Mouse (Mus musculus) kidney, embryonic 15.5 days (tissue): ENCODE measurements around the gene Tmem94. TPM values are rescaled to one million over a fixed set of nuclear protein-coding genes. Genes with fewer than 3 reads are reported as not detected.
A peak's percentile ranks its signal among the peaks of the same experiment; 100 is the strongest.

Source experiments
- ATAC-seq: fragments of 200-750 bp; cut with Nextera tagmentation; replicated peaks from 2 replicates; pipeline ENCODE4 v1.8.0; 2017; ENCODE audit warnings: moderate TSS enrichment; ENCODE audit not compliant: low FRiP score
- H3K27ac ChIP-seq: fragments of 300-500 bp; sonication (generic); 2 replicates; pipeline ENCODE4 v1.5.1; 2015; ENCODE audit warnings: mild to moderate bottlenecking, inconsistent platforms
- H3K27me3 ChIP-seq: fragments of 300-500 bp; sonication (generic); 2 replicates; pipeline ENCODE4 v1.6.1; 2015; ENCODE audit warnings: inconsistent platforms
- H3K36me3 ChIP-seq: fragments of 300-500 bp; sonication (generic); 2 replicates; pipeline ENCODE4 v1.6.1; 2015; ENCODE audit warnings: inconsistent platforms
- H3K4me1 ChIP-seq: fragments of 300-500 bp; sonication (generic); 2 replicates; pipeline ENCODE4 v1.6.1; 2015; ENCODE audit warnings: inconsistent platforms
- H3K4me2 ChIP-seq: fragments of 300-500 bp; sonication (generic); 2 replicates; pipeline ENCODE4 v1.6.1; 2015; ENCODE audit warnings: moderate library complexity, mild to moderate bottlenecking, inconsistent platforms
- H3K4me3 ChIP-seq: fragments of 300-500 bp; sonication (generic); replicated peaks from 2 replicates; pipeline ENCODE4 v1.5.1; 2015; ENCODE audit warnings: mild to moderate bottlenecking, inconsistent platforms
- H3K9ac ChIP-seq: fragments of 300-500 bp; sonication (generic); 2 replicates; pipeline ENCODE4 v1.6.1; 2015; ENCODE audit warnings: mild to moderate bottlenecking, inconsistent platforms
- H3K9me3 ChIP-seq: fragments of 300-500 bp; sonication (generic); replicated peaks from 2 replicates; pipeline ENCODE4 v1.6.1; 2016; ENCODE audit warnings: inconsistent platforms
- WGBS: fragments of 180-500 bp; shearing (Covaris S2); methylation state at CpG from one replicate; pipeline ENCODE4 v1.1.7; 2015; ENCODE audit warnings: mixed read lengths; 5-methylcytosine and 5-hydroxymethylcytosine counted together
- polyA plus RNA-seq: library from polyadenylated mRNA; unstranded; fragments of >200 nt; fragmentation: Nextera tagmentation; extraction: Ambion mirVana; gene quantifications from 2 replicates; pipeline ENCODE4 v1.2.1, GENCODE M21; 2015

The Tmem94 gene
- polyA plus RNA-seq, 1 experiment from 2014 or later = 27.0 TPM

DNA sequence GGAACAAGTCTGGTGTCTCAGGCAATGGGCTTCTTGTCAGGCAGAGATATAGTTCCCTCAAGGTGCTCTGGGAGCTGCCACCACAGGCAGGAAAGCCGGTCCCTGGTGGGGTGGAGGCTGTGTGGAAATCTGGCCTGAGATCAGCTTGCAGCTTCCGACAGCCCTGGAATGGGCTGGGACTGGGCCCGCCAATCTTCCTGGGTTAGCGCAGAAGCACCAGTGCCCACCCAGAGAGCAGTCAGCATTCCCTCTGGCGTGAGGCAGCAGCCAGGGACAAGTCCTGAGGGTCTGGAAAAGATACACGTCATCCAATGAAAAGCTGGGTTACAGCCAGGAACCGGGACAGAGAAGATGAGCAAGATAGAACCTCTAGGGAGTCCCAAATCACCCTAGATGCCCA is 46.9 kb downstream of the Tmem94 start:
- peaks cover 31% of the 10 kb centered on the region for H3K36me3 ChIP-seq
- H3K4me3 ChIP-seq = peak overlapping the region; percentile 83
- no peak for ATAC-seq
- no peaks in the 10 kb centered on the region for H3K9me3 ChIP-seq
- H3K9ac ChIP-seq = peak overlapping the region; percentile 82
- 33% methylated on average over 7 of the region's 7 CpGs for WGBS
- H3K27me3 ChIP-seq = no peaks in the 10 kb centered on the region
- peak overlapping the region; percentile 83 for H3K27ac ChIP-seq
- H3K4me1 ChIP-seq = peaks cover 74% of the 10 kb centered on the region
- H3K4me2 ChIP-seq = peak overlapping the region; percentile 94

DNA sequence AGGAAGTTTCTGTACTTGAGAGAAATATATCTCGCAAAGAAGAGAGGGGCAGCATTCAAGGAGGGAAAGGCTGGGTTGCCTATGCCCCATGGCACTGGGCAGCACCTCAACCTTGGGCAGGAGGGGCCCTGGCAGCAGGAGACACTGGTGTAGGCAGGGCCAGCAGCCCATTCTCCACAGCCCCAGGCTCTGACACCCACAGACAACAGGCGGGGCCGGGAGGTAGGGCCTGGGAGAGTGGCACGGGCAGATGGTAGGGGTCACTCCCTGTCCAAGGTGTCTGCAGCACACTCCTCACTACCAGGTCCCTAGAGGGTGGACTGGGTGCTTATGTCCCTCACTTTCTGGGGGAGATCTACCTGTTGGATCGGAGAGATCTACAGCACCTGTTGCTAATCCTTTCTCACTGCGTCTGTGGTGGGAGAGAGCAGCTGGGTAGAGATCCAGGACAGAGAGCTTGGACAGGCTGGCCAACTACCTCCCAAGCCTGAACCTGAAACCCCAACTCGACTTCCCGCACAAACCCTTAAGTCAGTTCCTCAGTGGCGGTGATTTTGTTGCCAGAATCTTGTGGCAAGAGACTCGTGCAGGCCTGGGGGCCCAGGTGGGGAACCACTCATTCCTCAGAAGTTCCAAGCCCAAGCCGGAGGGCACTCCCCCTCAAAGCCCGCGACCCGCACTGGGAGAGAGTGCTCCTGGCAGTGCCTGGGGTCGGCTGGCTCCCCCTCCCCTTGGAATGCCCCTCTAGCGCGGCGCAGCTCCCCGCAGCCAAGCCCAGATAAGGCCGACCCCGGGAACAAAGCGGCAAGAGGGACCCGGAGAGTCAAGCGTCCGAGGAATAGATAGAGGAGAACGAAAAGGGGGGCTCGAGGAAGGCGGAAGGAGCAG is 47.5 kb downstream of the Tmem94 start:
- Histone ChIP-seq H3K9me3 (no peaks in the 10 kb centered on the region), H3K9ac (peak overlapping the region; percentile 82), H3K27ac (peak overlapping the region; percentile 83), H3K27me3 (no peaks in the 10 kb centered on the region), H3K4me3 (peak overlapping the region; percentile 83), H3K4me1 (peaks cover 67% of the 10 kb centered on the region), H3K36me3 (peaks cover 30% of the 10 kb centered on the region), H3K4me2 (peak overlapping the region; percentile 94)
- WGBS = 2% methylated on average over 27 of the region's 28 CpGs
- ATAC-seq = peak; percentile 9; the same call in 1 of the 2 replicates

DNA sequence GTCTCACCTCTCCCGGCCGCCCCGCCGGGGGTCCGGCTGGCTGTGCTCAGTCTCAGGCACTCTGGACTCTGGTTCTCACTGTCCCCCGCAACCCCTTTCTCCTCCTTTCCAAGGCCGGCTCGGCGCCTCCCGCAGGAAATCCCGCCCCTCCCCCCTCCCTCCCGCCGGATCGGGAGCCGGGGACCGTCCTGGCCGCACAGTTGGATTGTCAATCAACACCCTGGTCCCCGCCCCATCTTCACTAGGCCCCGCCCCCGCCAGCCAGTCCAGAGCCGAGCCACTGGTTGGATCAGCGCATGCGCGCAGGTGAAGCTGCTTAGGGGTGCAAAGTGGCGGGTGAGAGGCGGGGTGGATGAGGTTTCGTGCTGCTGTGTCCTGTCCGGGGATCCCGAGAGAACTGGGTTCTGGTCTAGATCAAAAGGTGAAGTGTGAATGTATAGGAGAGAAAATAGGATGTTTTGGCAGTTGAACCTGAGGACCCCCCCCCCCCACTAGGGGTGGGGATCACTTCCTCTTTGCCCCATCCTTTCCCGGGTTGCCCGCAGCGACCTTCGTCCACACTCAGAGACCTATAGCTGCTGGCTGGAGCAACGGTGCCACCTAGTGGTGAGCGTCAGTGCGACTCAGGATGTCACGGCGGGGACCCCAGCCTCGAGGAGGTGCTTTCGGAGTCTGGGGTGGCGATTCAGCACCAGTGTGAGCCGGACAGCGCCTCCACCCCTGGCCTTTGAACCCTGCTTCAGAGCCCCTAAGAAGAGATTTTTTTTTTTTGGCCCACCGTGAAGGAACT is 48.5 kb downstream of the Tmem94 start, which contains the start of gene Caskin2:
Gene Caskin2, minus strand, starts transcription at position 133 of the 790 bp plus-strand sequence.
- Histone ChIP-seq H3K36me3 (peaks cover 38% of the 10 kb centered on the region), H3K27ac (peak within 1 kb of the TSS; percentile 83), H3K9ac (peak within 1 kb of the TSS; percentile 82), H3K4me3 (peak within 1 kb of the TSS; percentile 83), H3K9me3 (no peaks in the 10 kb centered on the region), H3K4me1 (peaks cover 58% of the 10 kb centered on the region), H3K4me2 (peak within 1 kb of the TSS; percentile 94), H3K27me3 (no peaks in the 10 kb centered on the region)
- peak; percentile 91 for ATAC-seq
- WGBS = under 1% methylated on average over 44 of the region's 44 CpGs

DNA sequence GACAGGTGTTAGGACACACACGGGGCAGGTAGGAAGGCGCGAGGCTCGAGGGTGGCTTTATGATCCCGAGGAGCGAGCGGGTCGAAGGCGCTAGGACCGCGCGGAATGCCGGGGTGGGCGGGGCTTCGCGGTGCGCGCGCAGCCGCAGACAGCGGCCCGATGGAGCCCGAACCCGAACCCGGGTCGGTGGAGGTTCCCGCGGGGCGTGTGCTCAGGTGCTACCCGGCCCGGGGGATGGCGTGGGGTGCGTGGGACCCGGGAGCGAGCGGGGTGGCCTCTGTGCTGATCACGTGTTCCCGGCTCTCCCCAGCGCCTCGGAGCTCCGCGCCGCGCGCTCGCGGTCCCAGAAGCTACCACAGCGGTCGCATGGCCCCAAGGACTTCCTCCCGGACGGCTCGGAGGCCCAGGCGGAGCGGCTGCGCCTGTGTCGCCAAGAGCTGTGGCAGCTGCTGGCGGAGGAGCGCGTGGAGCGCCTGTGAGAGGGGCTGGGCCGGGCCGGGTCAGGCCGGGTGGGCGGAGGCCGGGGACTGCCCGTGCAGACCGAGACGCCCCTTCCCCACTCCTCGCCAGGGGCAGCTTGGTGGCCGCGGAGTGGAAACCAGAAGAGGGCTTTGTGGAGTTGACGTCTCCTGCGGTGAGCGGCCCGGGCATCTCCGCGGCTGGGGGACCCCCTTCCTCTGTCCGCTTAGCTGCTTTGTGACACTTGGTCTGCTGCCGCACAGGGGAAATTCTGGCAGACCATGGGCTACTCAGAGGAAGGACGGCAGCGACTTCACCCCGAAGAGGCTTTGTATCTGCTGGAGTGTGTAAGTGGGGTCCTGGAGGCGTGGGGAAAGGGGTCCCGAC is 49.6 kb downstream of the Tmem94 start, which contains the start of gene Tsen54:
Gene Tsen54, plus strand, starts transcription at position 120 of the 846 bp plus-strand sequence.
- peak within 1 kb of the TSS; percentile 94 for H3K4me2 ChIP-seq
- H3K27me3 ChIP-seq = no peaks in the 10 kb centered on the region
- peaks cover 44% of the 10 kb centered on the region for H3K36me3 ChIP-seq
- peak; percentile 57 for ATAC-seq
- peak within 1 kb of the TSS; percentile 68 for H3K9ac ChIP-seq
- under 1% methylated on average over 84 of the region's 84 CpGs for WGBS
- no peaks in the 10 kb centered on the region for H3K9me3 ChIP-seq
- H3K27ac ChIP-seq = peak within 1 kb of the TSS; percentile 81
- peak within 1 kb of the TSS; percentile 83 for H3K4me3 ChIP-seq
- peaks cover 47% of the 10 kb centered on the region for H3K4me1 ChIP-seq

DNA sequence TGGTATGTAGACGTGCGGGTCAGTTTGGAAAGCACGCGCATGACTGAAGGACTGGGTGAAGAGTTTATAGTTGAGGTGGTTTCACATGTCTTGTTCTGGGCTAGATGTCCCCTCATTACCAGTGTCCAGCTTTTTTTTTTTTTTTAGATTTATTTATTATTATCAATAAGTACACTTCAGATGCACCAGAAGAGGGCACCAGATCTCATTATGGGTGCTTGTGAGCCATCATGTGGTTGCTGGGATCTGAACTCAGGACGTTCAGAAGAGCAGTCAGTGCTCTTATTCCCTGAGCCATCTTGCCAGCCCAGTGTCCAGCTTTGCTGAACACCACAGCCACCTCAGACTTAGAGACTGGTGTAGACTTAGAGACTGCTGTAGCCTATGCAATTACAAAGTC is 52.1 kb downstream of the Tmem94 start:
- H3K9ac ChIP-seq = no peak overlapping the region
- H3K27ac ChIP-seq = no peak overlapping the region
- H3K4me2 ChIP-seq = no peak overlapping the region
- H3K4me1 ChIP-seq = peaks cover 22% of the 10 kb centered on the region
- no peak overlapping the region for H3K4me3 ChIP-seq
- no peak for ATAC-seq
- H3K36me3 ChIP-seq = peaks cover 55% of the 10 kb centered on the region
- 88% methylated on average over 5 of the region's 5 CpGs for whole genome bisulfite sequencing
- H3K27me3 ChIP-seq = no peaks in the 10 kb centered on the region
- H3K9me3 ChIP-seq = no peaks in the 10 kb centered on the region

DNA sequence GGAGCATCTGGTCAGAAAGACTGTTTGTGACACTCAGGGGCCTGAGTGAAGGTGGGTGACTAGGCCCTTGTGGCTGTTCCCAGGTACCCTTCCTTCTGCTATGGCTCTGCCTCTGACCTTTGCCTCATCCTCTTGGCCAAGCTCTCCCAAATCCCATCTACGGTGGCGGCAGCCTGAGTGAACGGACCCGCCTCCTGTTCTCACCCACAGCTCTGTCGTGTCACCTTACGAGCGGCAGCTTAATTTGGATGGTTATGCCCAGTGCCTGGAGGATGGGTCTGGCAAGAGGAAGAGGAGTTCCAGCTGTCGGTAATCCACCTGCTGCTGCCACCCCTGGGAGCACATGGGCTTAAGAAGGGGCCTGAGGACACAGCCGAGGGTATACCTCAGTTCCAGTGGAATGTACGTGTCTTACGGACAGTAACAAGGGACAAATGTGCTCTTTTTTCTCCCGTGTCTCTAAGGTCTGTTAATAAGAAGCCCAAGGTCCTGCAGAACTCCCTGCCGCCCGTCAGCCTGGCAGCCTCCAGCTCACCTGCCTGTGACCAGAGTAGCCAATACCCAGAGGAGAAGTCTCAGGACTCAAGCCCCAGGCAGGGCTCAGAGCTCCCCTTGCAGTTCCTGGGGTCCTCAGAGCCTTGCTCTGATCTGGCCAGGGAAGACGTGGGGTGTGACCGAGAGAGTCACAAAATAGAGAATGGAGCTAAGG is 54.8 kb downstream of the Tmem94 start:
- Histone ChIP-seq H3K4me1 (peaks cover 29% of the 10 kb centered on the region), H3K36me3 (peaks cover 62% of the 10 kb centered on the region), H3K9ac (no peak overlapping the region), H3K27ac (peak overlapping the region; percentile 73), H3K4me3 (no peak overlapping the region), H3K27me3 (0 out of 2 replicates have a peak, but pooled peaks cover 5% of the 10 kb centered on the region), H3K9me3 (no peaks in the 10 kb centered on the region), H3K4me2 (no peak overlapping the region)
- WGBS = 71% methylated on average over 16 of the region's 16 CpGs
- ATAC-seq = no peak

DNA sequence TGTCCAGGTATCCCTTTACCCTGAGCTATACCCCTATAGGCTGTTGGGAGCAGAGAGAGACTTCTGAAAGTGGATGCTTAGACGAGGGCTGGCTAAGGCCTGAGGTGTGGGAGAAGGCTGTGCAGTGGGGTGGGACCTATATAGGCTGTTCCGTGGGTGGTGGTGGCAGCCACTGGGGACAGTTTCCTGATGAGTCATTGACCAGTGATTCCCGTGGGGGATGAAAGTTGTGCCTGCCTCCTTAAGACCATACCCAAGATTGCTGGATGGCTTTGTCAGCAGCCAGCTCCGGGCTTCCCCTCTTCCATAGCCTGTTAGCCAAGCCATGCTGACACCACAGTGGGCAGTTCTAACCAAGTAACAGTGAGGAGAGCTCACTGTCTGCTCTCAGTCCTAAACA is 55.8 kb downstream of the Tmem94 start:
- Histone ChIP-seq H3K36me3 (peaks cover 62% of the 10 kb centered on the region), H3K9ac (no peak overlapping the region), H3K4me3 (no peak overlapping the region), H3K27ac (0 out of 2 replicates have a peak overlapping the region, but pooled peaks have one; percentile 73), H3K4me2 (no peak overlapping the region), H3K9me3 (no peaks in the 10 kb centered on the region), H3K27me3 (0 out of 2 replicates have a peak, but pooled peaks cover 5% of the 10 kb centered on the region), H3K4me1 (peaks cover 24% of the 10 kb centered on the region)
- ATAC-seq = no peak
- WGBS = 71% methylated on average over 4 of the region's 4 CpGs

DNA sequence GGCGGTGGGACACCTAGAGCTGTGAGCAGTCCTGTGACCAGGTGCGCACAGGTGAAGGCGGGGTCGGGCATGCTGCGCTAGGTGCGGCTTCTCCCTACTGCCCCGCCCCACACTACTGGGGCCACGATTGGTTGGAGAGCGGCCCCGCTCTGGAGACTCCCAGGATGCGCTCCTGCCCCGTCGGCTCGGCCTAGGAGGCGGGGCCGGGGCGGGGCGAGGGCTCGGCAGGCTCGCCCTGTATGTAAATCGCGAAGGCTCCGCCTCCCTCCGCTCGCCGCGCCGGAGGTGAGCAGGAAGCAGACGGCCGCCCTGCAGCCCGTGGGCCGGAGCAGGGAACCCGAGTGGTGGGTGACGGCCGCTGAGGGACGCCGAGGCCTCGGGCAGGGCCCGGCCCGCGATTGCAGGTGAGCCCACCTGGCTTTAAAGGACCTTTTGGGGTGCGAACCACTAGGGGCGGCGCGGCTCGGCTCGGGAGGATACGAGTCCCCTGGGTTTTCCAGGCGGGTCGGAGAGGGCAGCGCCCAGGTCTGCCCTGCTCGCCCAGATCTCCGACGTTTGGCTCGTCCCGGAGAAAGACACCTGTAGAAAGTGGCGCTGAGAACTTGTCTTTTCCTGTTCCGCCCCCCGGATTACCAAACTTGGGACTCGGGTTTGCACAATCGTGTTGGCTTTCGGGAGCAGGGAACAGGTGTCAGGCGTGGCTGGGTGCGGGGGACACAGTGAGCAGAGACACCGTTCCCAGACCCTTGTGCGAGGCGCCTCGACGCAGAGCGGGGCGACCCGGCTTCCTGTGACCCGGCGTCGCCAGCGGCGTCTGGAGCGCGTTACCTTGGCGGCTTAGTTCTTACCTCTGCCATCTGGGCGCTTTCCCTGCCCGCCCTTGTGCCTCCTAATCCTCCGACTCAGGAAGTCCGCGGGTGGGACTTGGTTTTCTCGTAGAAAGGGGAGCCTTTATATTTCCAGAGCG is 58.8 kb downstream of the Tmem94 start, which contains the start of gene Llgl2:
Gene Llgl2, plus strand, starts transcription at position 276 of the 967 bp plus-strand sequence.
- Histone ChIP-seq H3K36me3 (peaks cover 37% of the 10 kb centered on the region), H3K4me3 (peak within 1 kb of the TSS; percentile 88), H3K27ac (peak within 1 kb of the TSS; percentile 85), H3K9ac (peak within 1 kb of the TSS; percentile 73), H3K4me2 (peak within 1 kb of the TSS; percentile 96), H3K9me3 (no peaks in the 10 kb centered on the region), H3K27me3 (0 out of 2 replicates have a peak, but pooled peaks cover 5% of the 10 kb centered on the region), H3K4me1 (peaks cover 36% of the 10 kb centered on the region)
- ATAC-seq = peak; percentile 98
- WGBS = under 1% methylated on average over 87 of the region's 87 CpGs

DNA sequence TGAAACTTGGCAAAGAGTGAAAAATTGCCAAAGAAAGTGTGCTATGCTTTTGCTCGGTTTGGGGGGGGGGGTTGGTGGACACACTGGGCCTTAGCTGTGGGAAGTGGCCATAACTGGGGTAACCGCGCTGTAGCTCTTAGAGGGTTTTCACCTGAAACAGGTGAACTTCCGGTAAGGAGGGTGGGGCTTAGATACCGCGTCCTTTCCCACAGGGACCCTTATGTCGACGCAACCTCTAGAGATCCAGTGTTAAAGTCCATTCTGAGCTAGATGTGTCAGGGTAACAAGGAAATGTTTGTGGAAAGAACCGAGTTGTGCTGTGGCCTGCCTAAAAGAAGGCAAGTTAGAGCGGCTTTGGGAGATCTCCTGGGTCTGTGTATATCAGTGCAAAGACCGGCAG is 59.6 kb downstream of the Tmem94 start:
- peak overlapping the region; percentile 96 for H3K4me2 ChIP-seq
- no peak for ATAC-seq

DNA sequence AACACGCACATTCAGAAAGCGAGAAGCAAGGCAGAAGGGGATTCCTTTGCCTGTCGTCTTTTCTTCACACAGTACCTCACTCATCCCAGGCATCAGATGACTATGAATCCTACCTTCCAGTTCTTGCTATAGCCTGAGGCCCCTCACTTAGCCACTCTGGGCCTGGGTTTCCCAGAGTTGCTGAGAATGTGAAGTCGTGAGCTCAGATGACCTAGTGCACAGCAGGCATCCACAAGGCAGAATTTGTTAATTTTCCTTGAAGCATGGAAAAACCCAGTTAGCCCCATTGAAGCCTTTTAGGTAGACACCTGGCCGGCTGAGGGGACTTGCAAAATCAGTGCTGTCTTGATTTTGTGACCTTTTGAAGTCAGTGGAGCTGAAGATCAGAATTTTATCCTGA is 61.3 kb downstream of the Tmem94 start:
- no peak overlapping the region for H3K27ac ChIP-seq
- H3K9ac ChIP-seq = no peak overlapping the region
- H3K4me2 ChIP-seq = no peak overlapping the region
- H3K4me1 ChIP-seq = peaks cover 61% of the 10 kb centered on the region
- peaks cover 15% of the 10 kb centered on the region for H3K36me3 ChIP-seq
- no peaks in the 10 kb centered on the region for H3K9me3 ChIP-seq
- 57% methylated on average over 5 of the region's 5 CpGs for WGBS
- H3K27me3 ChIP-seq = 0 out of 2 replicates have a peak, but pooled peaks cover 5% of the 10 kb centered on the region
- no peak for ATAC-seq
- H3K4me3 ChIP-seq = no peak overlapping the region

More for the DNA sequence above, 59.6 kb downstream of the Tmem94 start:
- 19% methylated on average over 11 of the region's 11 CpGs for WGBS
- H3K4me3 ChIP-seq = peak overlapping the region; percentile 88
- H3K9ac ChIP-seq = peak overlapping the region; percentile 73; the same call in 1 of the 2 replicates
- H3K27ac ChIP-seq = peak overlapping the region; percentile 85; the same call in 1 of the 2 replicates
- H3K9me3 ChIP-seq = no peaks in the 10 kb centered on the region
- peaks cover 44% of the 10 kb centered on the region for H3K4me1 ChIP-seq
- H3K27me3 ChIP-seq = 0 out of 2 replicates have a peak, but pooled peaks cover 5% of the 10 kb centered on the region
- peaks cover 32% of the 10 kb centered on the region for H3K36me3 ChIP-seq
